Mouse (Mus musculus): ENCODE measurements around the gene Taf4. TPM values are rescaled to one million over a fixed set of nuclear protein-coding genes. Genes with fewer than 3 reads are reported as not detected.

Gene Taf4
- polyA plus RNA-seq, 1 experiment from 2014 or later, result 6.2 TPM

DNA sequence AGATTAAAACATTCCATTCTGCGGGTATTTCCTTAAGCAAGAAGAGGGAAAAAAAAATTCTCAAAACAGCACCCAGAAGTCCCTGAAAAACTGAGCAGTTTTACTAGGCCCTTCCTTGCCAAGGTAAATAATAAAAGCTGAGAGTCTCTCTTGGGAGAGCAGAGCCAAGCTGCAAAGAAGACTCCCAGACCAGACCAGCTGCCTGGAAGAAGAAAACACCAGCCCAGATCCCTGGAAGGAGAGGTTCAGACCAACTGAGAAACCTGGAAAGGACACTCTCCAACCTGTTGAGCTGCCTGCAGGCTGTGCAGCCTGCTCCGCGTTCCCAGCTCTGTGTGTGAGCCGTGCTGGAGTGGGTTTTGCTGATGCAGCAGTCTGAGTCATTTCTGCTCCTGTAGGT, 41.2 kb upstream of the Taf4 start:
- H3K27me3 ChIP-seq (ENCODE audit: control insufficient read depth, insufficient read depth, low read length), result no peaks in the 10 kb centered on the region; the same call in 1 of the 2 replicates
- 84% methylated on average over 4 of the region's 4 CpGs for WGBS

GRCm38 (mm10) chr2:180013686-180014085, 37.2 kb upstream of the Taf4 start:
- WGBS, result 87% methylated on average over 7 of the region's 7 CpGs
- H3K4me2 ChIP-seq (ENCODE audit: low read depth), result no peak overlapping the region
- H3K36me3 ChIP-seq (ENCODE audit: control insufficient read depth, insufficient read depth, low read length), result no peaks in the 10 kb centered on the region
- no peaks in the 10 kb centered on the region for H3K4me1 ChIP-seq (ENCODE audit: control insufficient read depth, insufficient read depth, low read length)
- H3K4me3 ChIP-seq (ENCODE audit: low read depth, low read length), result no peak overlapping the region
- DNase-seq (ENCODE audit: low spot score), result no peak
- H3K9me3 ChIP-seq (ENCODE audit: control insufficient read depth, low read length), result no peaks in the 10 kb centered on the region
- H3K9ac ChIP-seq (ENCODE audit: low read length), result no peak overlapping the region
- no peak for ATAC-seq (ENCODE audit: insufficient read depth, low FRiP score, low TSS enrichment)
- H3K27me3 ChIP-seq (ENCODE audit: control insufficient read depth, insufficient read depth, low read length), result no peaks in the 10 kb centered on the region
- H3K27ac ChIP-seq (ENCODE audit: low read depth, low read length), result no peak overlapping the region

More for the DNA sequence above, 41.2 kb upstream of the Taf4 start:
- Histone ChIP-seq H3K36me3 (ENCODE audit: control insufficient read depth, insufficient read depth, low read length) (no peaks in the 10 kb centered on the region), H3K9me3 (ENCODE audit: control insufficient read depth, low read length) (no peaks in the 10 kb centered on the region), H3K4me1 (ENCODE audit: control insufficient read depth, insufficient read depth, low read length) (no peaks in the 10 kb centered on the region), H3K4me3 (ENCODE audit: low read depth, low read length) (no peak overlapping the region), H3K9ac (ENCODE audit: low read length) (no peak overlapping the region), H3K4me2 (ENCODE audit: low read depth) (no peak overlapping the region), H3K27ac (ENCODE audit: low read depth, low read length) (no peak overlapping the region)
- ATAC-seq (ENCODE audit: insufficient read depth, low FRiP score, low TSS enrichment) (no peak), DNase-seq (ENCODE audit: low spot score) (no peak)

DNA sequence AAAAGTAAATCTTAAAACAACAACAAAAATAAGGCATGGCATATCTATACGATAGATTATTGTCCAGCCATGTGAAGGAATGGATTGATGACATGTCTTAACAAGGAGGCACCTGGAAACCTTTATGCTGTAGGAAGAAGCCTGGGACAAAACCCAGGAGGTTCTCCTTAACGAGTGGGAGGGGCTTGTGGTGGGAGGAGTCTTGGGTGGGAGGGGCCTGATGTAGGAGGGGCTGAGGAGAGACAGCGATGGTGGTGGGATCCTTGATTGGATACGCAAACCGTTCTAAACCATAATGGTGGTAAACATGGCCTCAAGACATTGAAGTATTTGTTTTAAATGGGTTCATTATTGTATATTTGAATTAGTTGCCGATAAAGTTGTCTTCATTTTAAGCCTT, 34.9 kb upstream of the Taf4 start:
- H3K27ac ChIP-seq (ENCODE audit: low read depth, low read length), result no peak overlapping the region
- H3K4me2 ChIP-seq (ENCODE audit: low read depth), result no peak overlapping the region
- DNase-seq (ENCODE audit: low spot score), result no peak
- no peaks in the 10 kb centered on the region for H3K9me3 ChIP-seq (ENCODE audit: control insufficient read depth, low read length)
- no peak overlapping the region for H3K4me3 ChIP-seq (ENCODE audit: low read depth, low read length)
- no peaks in the 10 kb centered on the region for H3K27me3 ChIP-seq (ENCODE audit: control insufficient read depth, insufficient read depth, low read length)
- no peak for ATAC-seq (ENCODE audit: insufficient read depth, low FRiP score, low TSS enrichment)
- WGBS, result 84% methylated on average over 6 of the region's 6 CpGs
- no peaks in the 10 kb centered on the region for H3K36me3 ChIP-seq (ENCODE audit: control insufficient read depth, insufficient read depth, low read length)
- H3K9ac ChIP-seq (ENCODE audit: low read length), result no peak overlapping the region
- no peaks in the 10 kb centered on the region for H3K4me1 ChIP-seq (ENCODE audit: control insufficient read depth, insufficient read depth, low read length)

DNA sequence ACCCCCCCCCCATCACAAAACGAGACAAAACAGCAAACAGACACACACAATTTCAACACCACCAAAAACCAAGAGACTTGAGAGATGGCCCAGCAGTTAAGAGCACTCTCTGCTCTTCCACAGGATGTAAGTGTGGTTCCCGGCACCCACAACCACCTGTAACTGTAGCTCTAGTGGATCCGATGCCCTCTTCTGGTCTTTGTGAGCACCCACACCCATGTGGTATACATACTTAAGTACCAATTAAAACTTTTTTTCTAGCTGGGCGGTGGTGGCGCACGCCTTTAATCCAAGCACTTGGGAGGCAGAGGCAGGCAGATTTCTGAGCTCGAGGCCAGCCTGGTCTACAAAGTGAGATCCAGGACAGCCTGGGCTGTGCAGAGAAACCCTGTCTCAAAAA, 34.2 kb upstream of the Taf4 start:
- DNase-seq (ENCODE audit: low spot score), result no peak
- no peaks in the 10 kb centered on the region for H3K9me3 ChIP-seq (ENCODE audit: control insufficient read depth, low read length)
- no peaks in the 10 kb centered on the region for H3K4me1 ChIP-seq (ENCODE audit: control insufficient read depth, insufficient read depth, low read length)
- no peaks in the 10 kb centered on the region for H3K27me3 ChIP-seq (ENCODE audit: control insufficient read depth, insufficient read depth, low read length)
- H3K4me2 ChIP-seq (ENCODE audit: low read depth), result no peak overlapping the region
- H3K4me3 ChIP-seq (ENCODE audit: low read depth, low read length), result no peak overlapping the region
- WGBS, result 89% methylated on average over 7 of the region's 7 CpGs
- no peak overlapping the region for H3K27ac ChIP-seq (ENCODE audit: low read depth, low read length)
- H3K9ac ChIP-seq (ENCODE audit: low read length), result no peak overlapping the region
- ATAC-seq (ENCODE audit: insufficient read depth, low FRiP score, low TSS enrichment), result no peak
- no peaks in the 10 kb centered on the region for H3K36me3 ChIP-seq (ENCODE audit: control insufficient read depth, insufficient read depth, low read length)

- H3K4me1 ChIP-seq (ENCODE audit: control insufficient read depth, insufficient read depth, low read length), result no peaks in the 10 kb centered on the region
- no peak overlapping the region for H3K4me3 ChIP-seq (ENCODE audit: low read depth, low read length)
- DNase-seq (ENCODE audit: low spot score) (no peak), ATAC-seq (ENCODE audit: insufficient read depth, low FRiP score, low TSS enrichment) (no peak)
- no peaks in the 10 kb centered on the region for H3K9me3 ChIP-seq (ENCODE audit: control insufficient read depth, low read length)
- no peaks in the 10 kb centered on the region for H3K27me3 ChIP-seq (ENCODE audit: control insufficient read depth, insufficient read depth, low read length)
- WGBS, result 62% methylated on average over 8 of the region's 9 CpGs
- no peak overlapping the region for H3K9ac ChIP-seq (ENCODE audit: low read length)
- no peak overlapping the region for H3K4me2 ChIP-seq (ENCODE audit: low read depth)
- no peaks in the 10 kb centered on the region for H3K36me3 ChIP-seq (ENCODE audit: control insufficient read depth, insufficient read depth, low read length)
- H3K27ac ChIP-seq (ENCODE audit: low read depth, low read length), result no peak overlapping the region
These were observed 30.0 kb upstream of the Taf4 start for GRCm38 (mm10) chr2:180006352-180007017.

GRCm38 (mm10) chr2:180005656-180006351, 29.4 kb upstream of the Taf4 start:
- Histone ChIP-seq H3K4me3 (ENCODE audit: low read depth, low read length) (no peak overlapping the region), H3K4me1 (ENCODE audit: control insufficient read depth, insufficient read depth, low read length) (no peaks in the 10 kb centered on the region), H3K27me3 (ENCODE audit: control insufficient read depth, insufficient read depth, low read length) (no peaks in the 10 kb centered on the region), H3K9me3 (ENCODE audit: control insufficient read depth, low read length) (no peaks in the 10 kb centered on the region), H3K36me3 (ENCODE audit: control insufficient read depth, insufficient read depth, low read length) (no peaks in the 10 kb centered on the region), H3K27ac (ENCODE audit: low read depth, low read length) (no peak overlapping the region), H3K4me2 (ENCODE audit: low read depth) (no peak overlapping the region), H3K9ac (ENCODE audit: low read length) (no peak overlapping the region)
- 66% methylated on average over 5 of the region's 5 CpGs for WGBS
- DNase-seq (ENCODE audit: low spot score) (no peak), ATAC-seq (ENCODE audit: insufficient read depth, low FRiP score, low TSS enrichment) (no peak)

DNA sequence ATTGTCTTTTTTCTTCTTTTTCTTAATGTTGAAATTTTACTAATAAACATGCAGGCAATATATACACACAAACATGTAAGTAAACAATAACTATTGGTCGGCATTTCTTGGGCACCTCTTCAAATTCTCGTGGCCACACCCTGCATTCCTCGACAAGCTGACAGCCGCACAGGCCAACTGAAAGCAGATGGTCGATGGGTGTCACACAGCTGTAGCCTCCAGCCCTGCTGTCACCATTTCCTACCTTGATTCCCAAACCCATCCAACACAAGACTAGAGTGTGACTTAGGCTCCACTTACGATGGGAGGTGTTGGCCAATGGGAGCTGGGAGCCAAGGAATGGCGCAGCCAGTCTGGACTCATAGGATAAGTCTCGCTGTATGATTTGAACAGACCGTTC, 25.2 kb upstream of the Taf4 start:
- H3K4me1 ChIP-seq (ENCODE audit: control insufficient read depth, insufficient read depth, low read length), result no peaks in the 10 kb centered on the region
- WGBS, result 89% methylated on average over 9 of the region's 9 CpGs
- no peak overlapping the region for H3K4me3 ChIP-seq (ENCODE audit: low read depth, low read length)
- H3K27me3 ChIP-seq (ENCODE audit: control insufficient read depth, insufficient read depth, low read length), result no peaks in the 10 kb centered on the region
- H3K9ac ChIP-seq (ENCODE audit: low read length), result no peak overlapping the region
- H3K9me3 ChIP-seq (ENCODE audit: control insufficient read depth, low read length), result no peaks in the 10 kb centered on the region
- no peak overlapping the region for H3K27ac ChIP-seq (ENCODE audit: low read depth, low read length)
- no peak for DNase-seq (ENCODE audit: low spot score)
- no peak overlapping the region for H3K4me2 ChIP-seq (ENCODE audit: low read depth)
- no peaks in the 10 kb centered on the region for H3K36me3 ChIP-seq (ENCODE audit: control insufficient read depth, insufficient read depth, low read length)
- no peak for ATAC-seq (ENCODE audit: insufficient read depth, low FRiP score, low TSS enrichment)

DNA sequence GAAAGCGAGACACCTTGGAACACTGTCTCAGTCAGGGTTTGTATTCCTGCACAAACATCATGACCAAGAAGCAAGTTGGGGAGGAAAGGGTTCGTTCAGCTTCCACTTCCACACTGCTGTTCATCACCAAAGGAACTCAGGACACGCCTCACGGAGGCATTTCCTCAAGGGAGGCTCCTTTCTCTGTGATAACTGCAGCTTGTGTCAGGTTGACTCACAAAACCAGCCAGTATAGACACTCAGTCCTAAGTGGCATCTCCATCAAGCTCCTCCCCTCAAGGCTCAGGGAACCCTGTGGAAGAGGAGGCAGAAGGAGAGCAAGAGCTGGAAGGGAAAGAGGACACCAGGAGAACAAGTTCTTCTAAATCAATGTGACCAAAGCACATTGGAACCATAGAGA, 22.0 kb upstream of the Taf4 start:
- ATAC-seq (ENCODE audit: insufficient read depth, low FRiP score, low TSS enrichment) (no peak), DNase-seq (ENCODE audit: low spot score) (no peak)
- 88% methylated on average over 4 of the region's 4 CpGs for WGBS
- H3K4me1 ChIP-seq (ENCODE audit: control insufficient read depth, insufficient read depth, low read length), result no peaks in the 10 kb centered on the region
- H3K27me3 ChIP-seq (ENCODE audit: control insufficient read depth, insufficient read depth, low read length), result no peaks in the 10 kb centered on the region
- H3K4me2 ChIP-seq (ENCODE audit: low read depth), result no peak overlapping the region
- H3K27ac ChIP-seq (ENCODE audit: low read depth, low read length), result no peak overlapping the region
- H3K36me3 ChIP-seq (ENCODE audit: control insufficient read depth, insufficient read depth, low read length), result no peaks in the 10 kb centered on the region
- H3K4me3 ChIP-seq (ENCODE audit: low read depth, low read length), result no peak overlapping the region
- H3K9me3 ChIP-seq (ENCODE audit: control insufficient read depth, low read length), result no peaks in the 10 kb centered on the region
- no peak overlapping the region for H3K9ac ChIP-seq (ENCODE audit: low read length)

- 77% methylated on average over 5 of the region's 5 CpGs for WGBS
These were observed 16.6 kb upstream of the Taf4 start for GRCm38 (mm10) chr2:179993071-179993470.

More at GRCm38 (mm10) chr2:179993071-179993470, 16.6 kb upstream of the Taf4 start:
- no peaks in the 10 kb centered on the region for H3K27me3 ChIP-seq (ENCODE audit: control insufficient read depth, insufficient read depth, low read length)
- no peaks in the 10 kb centered on the region for H3K9me3 ChIP-seq (ENCODE audit: control insufficient read depth, low read length)
- H3K4me3 ChIP-seq (ENCODE audit: low read depth, low read length), result no peak overlapping the region
- H3K36me3 ChIP-seq (ENCODE audit: control insufficient read depth, insufficient read depth, low read length), result no peaks in the 10 kb centered on the region
- no peak for DNase-seq (ENCODE audit: low spot score)
- H3K4me1 ChIP-seq (ENCODE audit: control insufficient read depth, insufficient read depth, low read length), result no peaks in the 10 kb centered on the region
- no peak for ATAC-seq (ENCODE audit: insufficient read depth, low FRiP score, low TSS enrichment)
- no peak overlapping the region for H3K4me2 ChIP-seq (ENCODE audit: low read depth)
- H3K27ac ChIP-seq (ENCODE audit: low read depth, low read length), result no peak overlapping the region
- no peak overlapping the region for H3K9ac ChIP-seq (ENCODE audit: low read length)
